Mouse (Mus musculus): ENCODE measurements at regions not wholly inside any gene's neighbourhood (a gene's known extent, or its start where the extent isn't known, plus 50 kb on each side); places are given as distances from the start of the nearest gene placed in this dataset.

- DNase-seq, result no peak
Observed at GRCm38 (mm10) chr3:51092079-51093028, 131.9 kb upstream of the Noct start.

GRCm38 (mm10) chr3:51095847-51096447, 128.3 kb upstream of the Noct start:
- DNase-seq, result no peak

GRCm38 (mm10) chr3:51096545-51096944, 127.7 kb upstream of the Noct start:
- no peak for DNase-seq

- no peak for DNase-seq
Observed at GRCm38 (mm10) chr3:51097362-51097761, 126.9 kb upstream of the Noct start.

- DNase-seq, result no peak
Observed at GRCm38 (mm10) chr3:51099966-51100365, 124.3 kb upstream of the Noct start.

- DNase-seq, result no peak
Observed at GRCm38 (mm10) chr3:51108639-51109202, 115.5 kb upstream of the Noct start.

- no peak for DNase-seq
Observed at GRCm38 (mm10) chr3:51111241-51111640, 113.0 kb upstream of the Noct start.

GRCm38 (mm10) chr3:51112351-51112750, 111.9 kb upstream of the Noct start:
- no peak for DNase-seq

- no peak for DNase-seq
Observed at GRCm38 (mm10) chr3:51115921-51116320, 108.3 kb upstream of the Noct start.

GRCm38 (mm10) chr3:51118706-51119105, 105.5 kb upstream of the Noct start:
- DNase-seq, result peak; percentile 15 to 20

- no peak for DNase-seq
Observed at GRCm38 (mm10) chr3:51120522-51120921, 103.7 kb upstream of the Noct start.

- peak; percentile 22 to 63 for DNase-seq
Observed at GRCm38 (mm10) chr3:51121703-51122540, 102.3 kb upstream of the Noct start.

GRCm38 (mm10) chr3:51122541-51122935, 101.7 kb upstream of the Noct start:
- DNase-seq, result no peak

- no peak for DNase-seq
Observed at GRCm38 (mm10) chr3:51127875-51128274, 96.4 kb upstream of the Noct start.

GRCm38 (mm10) chr3:51128491-51129155, 95.6 kb upstream of the Noct start:
- DNase-seq, result no peak

GRCm38 (mm10) chr3:51130709-51131108, 93.5 kb upstream of the Noct start:
- DNase-seq, result no peak

GRCm38 (mm10) chr3:51131341-51131740, 92.9 kb upstream of the Noct start:
- no peak for DNase-seq

GRCm38 (mm10) chr3:51132736-51133135, 91.5 kb upstream of the Noct start:
- no peak for DNase-seq

- no peak for DNase-seq
Observed at GRCm38 (mm10) chr3:51135581-51135980, 88.7 kb upstream of the Noct start.

GRCm38 (mm10) chr3:51137730-51138312, 86.4 kb upstream of the Noct start:
- no peak for DNase-seq

- DNase-seq, result no peak
Observed at GRCm38 (mm10) chr3:51145985-51146384, 78.3 kb upstream of the Noct start.

GRCm38 (mm10) chr3:51150012-51150411, 74.2 kb upstream of the Noct start:
- DNase-seq, result peak; percentile 11 to 53

Measured in kidney, adult 8-10 months (tissue).